Mouse (Mus musculus) right cerebral cortex, adult 2 months (tissue): ENCODE data around the gene Zfr2.

Source experiments
- DNase-seq, 2 experiments: peaks; one replicate each; pipeline ENCODE4 v3.0.0; 2021 to 2022; ENCODE audit warnings: low spot score in 2 of 2

Zfr2 gene

DNA sequence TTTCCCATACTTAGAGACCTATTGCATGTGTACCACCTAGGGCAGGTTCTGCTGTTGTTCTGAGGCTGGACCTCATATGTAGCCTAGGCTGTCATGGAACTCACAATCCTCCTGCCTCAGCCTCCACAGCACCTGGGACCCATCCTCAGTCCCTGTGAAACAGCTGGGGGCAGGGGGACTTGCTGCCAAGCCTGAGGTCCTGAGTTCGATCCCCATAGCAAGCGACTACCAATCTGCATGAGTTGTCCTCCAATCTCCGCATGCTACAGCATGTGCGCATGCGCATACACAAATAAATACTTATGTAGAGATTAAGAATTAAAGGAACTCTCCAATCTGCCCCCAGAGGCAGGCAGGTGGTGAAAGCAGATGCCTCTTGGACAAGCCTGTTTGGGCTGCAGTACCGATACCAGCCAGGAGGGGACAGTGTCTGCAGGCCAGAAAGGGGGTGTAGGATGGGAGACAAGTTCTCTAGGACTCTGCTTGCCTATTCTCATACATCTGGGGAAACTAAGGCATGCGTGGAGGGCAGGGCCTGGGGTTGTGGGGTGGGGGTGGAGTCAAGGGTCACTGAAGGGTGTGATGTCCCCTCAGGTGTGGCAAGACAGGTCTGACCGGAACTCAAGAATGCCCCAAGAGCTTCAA is 54.7 kb downstream of the Zfr2 start:
- no peak for DNase-seq

DNA sequence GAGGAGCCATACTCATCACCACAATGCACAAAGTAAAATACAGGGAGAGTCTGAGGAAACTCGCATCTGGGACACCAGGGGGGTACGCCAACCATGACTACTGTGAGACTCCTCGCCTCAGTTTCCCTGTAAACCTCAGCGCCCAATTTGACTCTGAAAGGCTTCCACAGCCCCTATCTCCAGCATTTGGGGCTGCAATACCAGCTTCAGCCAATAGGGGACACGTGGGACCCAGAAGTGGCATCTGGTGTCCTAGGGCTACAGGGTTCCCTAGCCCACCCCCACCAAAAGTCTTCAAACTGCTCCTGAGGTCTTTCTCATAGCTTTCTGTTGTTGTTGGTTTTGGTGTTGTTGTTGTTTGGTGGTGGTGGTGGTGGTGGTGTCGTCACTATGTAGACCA is 55.6 kb downstream of the Zfr2 start:
- DNase-seq, result no peak

DNA sequence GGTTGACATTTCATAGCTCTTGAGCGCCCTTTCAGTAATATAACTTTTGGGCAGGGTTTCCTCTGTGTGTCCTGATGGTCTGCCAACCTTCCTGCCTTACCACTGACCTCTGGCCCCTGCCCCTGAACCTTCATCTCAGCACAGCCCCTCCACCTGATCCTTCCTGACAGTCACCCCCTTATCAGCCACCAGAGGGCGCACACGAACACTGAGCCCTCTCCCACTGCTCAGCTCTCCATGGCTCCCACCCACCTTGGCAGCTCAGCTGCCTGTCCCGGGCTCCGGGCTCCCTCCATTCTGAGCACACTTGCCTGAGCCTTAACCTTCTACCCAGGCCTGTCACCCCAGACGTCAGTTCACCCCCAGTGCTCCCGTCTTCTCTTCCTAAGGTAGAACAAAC is 56.3 kb downstream of the Zfr2 start:
- peak in 1 of 2 experiments; percentile 69 for DNase-seq

DNA sequence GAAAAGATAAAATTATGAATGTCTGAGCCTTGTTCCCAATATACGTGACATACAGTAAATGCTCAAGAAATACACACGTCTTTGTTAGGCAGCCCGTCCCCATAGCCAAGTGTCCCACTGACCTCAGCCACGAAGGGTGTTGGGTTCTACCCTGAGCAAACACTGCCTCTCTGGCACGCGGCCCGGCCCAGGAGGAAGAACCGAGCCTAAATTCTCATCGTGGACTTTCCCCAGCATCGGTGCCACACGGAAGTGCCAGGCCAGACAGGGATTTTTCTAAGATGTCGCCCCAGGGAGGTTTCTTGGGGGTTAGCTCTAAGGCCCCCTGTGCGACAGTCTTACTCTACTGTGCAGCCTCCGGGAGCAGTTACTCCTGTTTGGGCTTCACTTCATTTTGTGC is 56.9 kb downstream of the Zfr2 start:
- no peak for DNase-seq

DNA sequence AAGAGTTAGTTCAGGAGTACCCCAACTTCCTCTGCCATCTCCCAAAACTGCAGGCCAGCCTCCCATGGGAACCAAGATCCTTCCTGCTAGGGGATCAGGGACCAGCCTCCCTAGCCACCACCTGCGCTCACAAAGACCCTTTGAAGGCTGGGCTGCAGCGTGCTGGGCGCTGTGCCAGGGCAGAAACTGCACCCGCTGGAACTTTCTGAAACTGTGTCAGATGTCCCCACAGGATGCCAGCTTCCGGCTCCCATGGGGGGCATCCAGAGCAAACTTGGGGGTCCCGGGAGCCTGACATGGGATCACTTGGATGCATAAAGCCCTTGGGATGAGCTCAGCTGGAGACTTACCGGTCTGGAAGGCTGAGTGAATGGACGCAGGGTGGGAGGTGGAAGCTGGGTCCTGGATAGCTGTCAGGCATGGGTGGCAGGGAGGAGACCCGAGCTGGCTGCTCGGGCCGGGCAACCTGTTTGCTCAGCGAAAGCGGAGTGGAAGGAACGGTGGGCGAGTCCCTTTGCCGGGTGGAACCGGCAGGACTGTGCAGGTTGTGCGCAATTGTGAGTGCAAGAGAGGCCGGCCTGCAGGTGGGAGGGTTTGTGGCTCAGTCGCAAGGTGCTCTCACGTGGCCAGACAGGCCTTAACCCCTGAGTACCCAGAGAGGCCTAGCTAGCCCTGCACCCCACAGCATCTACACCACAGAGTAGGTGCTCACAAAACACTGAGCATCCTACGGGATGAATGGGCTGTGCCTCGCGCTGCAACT is 57.9 kb downstream of the Zfr2 start:
- no peak for DNase-seq

DNA sequence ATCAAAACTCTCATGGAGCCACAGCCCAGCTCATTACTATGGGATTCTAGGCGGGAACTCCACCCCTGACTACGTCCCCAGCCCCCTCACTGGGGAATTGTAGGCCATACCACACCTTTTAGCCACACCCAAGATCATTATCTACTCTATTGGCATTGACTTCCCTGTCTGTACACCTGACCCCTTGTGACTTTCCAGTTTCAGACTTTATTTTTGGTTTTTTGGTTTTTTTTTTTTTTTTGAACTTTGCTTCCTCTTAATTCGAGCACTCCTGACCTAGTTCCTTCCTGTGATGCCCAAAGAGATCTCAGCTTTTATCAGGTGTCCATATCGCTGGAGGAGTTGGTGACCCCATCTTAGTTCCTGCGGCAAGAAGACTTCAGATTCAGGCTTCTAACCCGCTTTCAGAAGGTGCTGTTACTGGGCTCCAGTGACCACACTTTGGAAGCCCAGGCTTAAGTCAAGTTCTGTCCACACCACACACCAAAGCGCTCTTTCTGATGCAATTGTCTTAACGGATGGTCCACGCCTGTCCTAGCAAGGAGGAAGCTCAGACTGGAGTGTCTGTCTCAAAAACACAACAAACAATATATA is 58.7 kb downstream of the Zfr2 start, which contains the start of gene Tjp3:
Tjp3 (minus strand) TSS at position 71 of the 594 bp plus-strand sequence.
- no peak for DNase-seq

DNA sequence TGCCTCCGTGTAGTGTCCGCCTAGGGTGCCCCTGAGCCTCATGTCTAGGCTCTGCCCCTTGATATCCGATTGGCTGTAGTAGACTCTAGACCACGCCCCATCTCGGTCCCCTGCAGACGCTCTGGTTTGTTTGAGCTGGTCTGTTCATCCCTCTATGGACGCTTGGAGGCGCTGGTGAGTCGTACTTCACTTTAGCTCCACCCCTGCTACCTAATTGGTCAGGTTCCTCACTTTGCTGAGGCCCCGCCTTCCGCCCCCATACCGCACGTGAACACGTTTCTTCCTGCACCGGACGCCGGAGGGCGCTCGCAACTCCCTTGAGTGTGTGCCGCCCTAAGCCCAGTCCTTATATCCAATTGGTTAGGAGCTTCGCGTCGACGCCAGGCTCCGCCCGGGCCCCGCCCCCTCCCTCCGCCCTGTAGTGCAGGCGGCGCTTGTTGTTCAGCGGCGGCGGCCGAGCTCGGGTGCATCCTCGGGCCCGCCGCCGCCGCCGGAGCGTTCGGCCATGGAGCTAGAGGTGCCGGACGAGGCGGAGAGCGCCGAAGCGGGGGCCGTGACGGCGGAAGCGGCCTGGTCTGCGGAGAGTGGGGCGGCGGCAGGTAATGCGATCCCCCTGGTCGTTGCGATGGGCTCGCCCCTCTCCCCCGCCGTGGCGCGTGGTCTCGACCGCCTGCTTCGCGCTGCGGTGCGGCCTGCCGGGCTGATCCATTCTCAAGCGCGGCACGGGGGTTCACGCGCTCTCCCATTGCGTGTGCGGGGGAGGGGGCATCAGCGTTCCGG is 59.8 kb downstream of the Zfr2 start, which contains the start of gene Pip5k1c:
Pip5k1c (plus strand) TSS at position 410 of the 780 bp plus-strand sequence.
- peak; percentile 100 for DNase-seq

DNA sequence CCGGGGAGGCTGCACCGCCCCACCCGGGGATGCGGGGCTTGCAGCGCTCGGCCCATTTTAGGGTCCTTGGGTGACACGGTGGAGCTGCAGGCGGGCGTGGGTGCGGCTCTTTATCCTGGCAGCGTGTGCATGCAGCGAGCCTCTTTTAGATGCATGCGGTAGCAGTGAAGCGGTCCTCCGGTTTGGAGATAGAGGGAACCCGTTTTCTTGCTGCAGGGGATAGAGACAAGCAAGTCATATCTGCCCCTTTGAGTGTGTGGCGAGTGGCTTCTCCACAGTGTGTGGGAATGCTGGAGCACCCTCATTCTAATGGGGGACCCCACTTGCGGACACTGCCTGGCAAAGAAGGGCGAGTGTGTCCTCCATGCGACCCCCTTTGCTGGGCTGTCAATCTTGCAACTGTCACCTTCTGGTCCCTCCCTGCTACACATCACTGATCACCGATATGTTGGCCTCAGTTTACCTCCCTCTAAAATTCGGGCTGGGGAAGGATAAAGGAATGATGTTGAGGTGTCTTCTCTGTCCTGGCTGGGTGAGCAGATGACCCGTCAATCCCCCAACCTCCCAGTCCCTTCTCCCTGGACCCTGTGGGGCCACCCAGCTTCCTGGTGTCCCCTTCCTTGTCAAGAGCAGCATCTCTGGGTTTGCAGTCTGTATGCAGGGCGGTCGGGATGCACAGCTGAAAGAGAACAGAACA is 60.5 kb downstream of the Zfr2 start:
- DNase-seq, result no peak

DNA sequence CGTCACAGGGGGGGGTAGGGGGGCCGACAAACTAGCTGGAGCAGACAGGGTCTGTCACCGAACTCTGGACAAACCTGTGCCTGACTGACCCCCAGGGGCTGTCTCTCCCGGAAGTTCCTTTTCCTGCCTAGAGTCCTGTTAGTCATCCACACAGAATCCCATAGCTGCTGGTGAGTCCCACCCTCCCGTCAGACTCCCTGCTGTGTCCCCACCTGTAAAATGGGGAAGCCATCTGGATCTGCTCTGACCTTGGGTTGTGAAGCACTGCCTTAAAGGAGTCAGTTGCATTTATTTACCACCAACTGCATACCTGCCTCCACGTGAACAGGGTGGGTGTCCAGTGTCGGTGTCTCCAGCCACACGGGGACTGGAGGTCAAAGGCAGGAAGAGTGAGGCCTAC is 61.5 kb downstream of the Zfr2 start:
- no peak for DNase-seq

DNA sequence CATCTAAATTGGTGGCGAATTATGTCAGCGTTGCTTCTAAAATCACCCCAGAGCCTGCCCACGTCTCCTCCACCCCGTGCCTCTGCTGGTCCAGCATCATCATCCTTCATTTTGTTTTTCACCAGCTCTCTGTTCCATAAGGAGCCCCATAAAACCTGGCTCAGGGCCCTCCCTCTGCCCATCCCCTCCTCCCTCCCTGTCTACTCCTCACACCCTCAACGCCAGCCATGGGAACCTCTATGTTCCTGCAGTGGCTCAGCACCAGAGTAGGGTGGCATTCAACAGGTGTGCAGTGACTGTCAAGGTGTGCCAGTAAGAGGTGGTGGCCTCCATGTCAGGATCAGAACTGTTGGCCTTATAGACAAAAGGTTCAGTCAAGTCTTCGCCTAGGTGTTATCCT is 62.2 kb downstream of the Zfr2 start:
- DNase-seq, result peak; percentile 66 to 71

DNA sequence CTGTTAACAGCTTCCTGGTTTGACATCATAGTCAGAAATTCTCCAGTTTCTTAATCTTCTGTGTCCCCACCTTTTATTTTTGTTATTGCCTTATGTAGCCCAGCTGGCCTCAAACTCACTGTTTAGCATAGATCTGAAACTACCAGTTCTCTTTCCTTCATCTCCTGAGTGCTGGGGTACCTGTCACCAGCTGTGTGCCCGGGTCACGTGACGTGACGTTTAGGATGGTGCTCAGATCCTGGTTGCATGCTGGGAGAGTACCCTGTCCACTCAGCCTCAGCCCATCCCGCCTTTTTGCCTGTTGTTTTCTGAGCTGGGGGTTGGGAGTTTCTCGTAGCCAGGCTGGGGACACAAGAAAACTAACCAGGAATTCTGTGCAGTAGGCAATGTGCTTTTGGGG is 64.3 kb downstream of the Zfr2 start:
- no peak for DNase-seq

DNA sequence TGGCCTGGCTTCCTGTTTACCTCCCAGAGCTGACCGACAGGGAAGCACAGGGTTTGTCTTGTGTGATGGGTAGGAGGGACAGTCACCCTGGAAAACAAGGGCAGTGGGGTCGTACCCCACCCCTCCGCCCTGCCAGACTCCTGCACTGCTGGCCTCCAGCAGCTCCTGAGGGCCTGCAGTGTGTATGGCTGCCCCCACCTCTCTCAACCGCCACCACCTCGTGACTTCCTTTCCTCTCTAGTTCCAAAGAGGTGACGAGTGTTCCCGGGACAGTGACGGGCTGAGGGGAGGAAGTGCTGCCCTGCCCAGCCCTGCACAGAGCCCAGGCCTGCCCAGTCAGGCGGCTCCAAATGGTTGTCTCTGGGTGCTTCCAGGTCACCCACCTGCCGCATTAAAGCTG is 64.9 kb downstream of the Zfr2 start:
- DNase-seq, result no peak

DNA sequence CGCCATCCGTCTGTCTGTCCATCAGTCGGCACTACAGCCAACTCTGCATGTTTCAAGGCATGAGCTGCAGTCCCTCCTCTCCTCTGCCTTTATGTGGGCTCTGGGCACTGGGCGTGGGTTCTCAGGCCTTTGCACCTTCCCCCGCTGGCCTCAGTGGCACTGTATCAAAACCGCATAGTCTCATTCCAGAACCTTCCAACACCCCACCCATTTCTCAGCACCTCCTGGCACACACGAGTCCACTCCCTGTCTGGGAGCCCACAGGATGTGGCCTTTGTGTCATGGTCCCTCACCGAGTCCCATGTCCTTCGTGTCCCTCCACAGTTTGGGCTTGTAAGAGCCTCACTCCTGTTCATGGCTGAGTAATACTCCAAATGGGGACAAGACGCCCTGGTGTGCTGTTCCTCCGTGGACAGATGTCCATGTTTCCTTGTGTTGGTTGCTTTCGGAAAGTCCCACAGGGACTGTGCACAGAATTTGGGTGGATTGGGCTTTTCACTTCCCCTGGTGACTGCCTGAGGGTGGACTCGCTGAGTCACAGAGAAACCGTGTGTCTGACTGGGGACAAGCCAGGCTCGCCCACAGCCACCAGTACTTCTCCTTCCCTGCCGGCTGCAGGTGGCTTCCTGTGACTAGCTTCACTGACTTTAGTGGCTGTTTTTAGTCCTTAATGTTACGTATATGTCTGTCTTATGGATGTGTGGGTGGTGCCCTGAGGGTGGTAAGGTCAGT is 65.6 kb downstream of the Zfr2 start:
- DNase-seq, result peak; percentile 74 to 77

DNA sequence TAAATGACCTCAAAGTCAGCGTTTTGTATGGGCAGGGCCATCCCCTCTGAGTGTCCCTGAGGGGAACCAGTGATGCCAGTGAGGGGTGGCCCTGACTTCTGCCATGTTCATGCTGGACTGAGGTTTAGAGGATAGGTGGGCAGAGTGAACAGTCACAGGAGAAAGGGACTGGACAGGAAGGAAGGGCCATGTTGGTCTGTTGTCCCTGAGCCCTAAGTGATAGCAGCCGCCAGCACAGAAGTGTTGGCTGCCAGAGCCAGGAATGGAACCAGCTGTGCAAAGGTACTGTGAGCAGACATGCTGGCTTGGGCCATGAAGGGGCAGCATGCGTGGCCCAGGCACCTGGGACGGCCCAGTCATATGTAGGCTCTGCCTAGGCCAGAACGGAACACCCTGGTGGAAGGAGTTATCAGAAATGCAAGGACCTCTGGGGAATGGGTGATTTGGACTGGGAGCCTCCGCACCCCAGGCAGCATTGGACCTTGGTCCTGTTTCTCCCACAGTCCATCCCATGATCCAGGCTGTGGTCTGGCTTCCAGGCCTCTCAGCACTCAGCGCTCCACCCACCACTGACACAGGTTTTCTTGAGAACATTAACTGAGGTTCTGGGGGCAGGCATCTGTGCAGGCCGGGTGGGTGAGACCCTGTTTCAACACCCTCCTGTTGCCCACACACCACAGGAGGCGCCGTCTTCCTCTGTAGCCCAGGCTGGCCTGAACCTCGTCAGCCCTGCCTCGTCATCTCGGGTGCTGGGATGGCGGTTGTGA is 66.8 kb downstream of the Zfr2 start:
- no peak for DNase-seq

DNA sequence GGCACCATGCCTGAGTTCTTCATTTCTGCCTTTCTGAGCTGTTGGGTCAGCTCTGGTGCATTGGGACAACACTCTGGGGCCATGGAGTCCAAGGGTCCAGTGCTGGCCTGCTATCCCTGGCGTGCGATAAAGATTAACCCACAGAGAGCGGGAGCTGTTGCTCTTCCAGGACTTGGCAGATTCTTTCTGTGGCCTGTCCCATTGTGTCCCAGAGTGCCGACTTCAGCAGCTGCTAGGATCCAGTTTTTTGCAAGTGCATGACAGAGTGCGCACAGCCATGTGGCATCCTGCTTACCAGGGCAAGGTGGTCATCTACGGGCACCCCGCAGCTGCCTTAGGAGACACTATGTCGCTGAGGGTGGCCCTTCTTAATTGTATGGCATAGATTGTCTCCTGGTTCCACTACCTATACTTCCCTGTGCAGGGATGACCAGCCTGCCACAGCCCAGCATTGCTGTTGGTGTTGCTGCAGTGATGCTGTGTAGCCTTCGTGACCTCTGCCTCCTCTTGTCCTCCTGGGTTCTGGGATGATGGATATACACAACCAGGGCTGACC is 67.5 kb downstream of the Zfr2 start:
- DNase-seq, result no peak

DNA sequence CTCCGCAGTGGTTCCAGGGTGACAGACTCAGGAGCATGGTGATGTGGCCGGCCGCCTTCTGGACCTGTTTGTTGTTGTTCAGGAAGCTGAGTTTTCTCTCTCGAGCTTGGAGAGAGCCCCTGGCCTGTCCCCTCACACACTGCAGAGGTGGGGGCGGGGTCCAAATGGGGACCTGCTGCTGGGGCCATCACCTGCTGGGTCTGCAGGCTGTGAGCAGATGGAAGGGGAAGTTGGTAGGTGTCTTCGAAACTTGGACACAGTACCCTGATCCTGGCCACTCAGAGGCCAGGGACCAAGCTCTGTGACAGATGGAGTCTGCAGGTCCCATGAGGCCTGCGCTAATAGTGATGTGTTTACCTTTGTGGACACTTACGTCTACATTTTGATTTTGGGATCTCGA is 68.4 kb downstream of the Zfr2 start:
- DNase-seq, result no peak
